In genomic region chr10:44751061-44751460, GRCm38 (mm10) we compare ENCODE assay signal across 30 mouse cellular contexts.
DNase-seq lines count a peak whose midpoint lies in the region; ATAC-seq and TF ChIP-seq lines count a peak whose summit lies in the region.
"Had no signal": no experiment of that assay in that cellular context is flagged by ENCODE, and none has a peak within 500 bp of the region (broad histone marks: within the 10 kb centered on the region; RNA-seq: fewer than 3 reads in every experiment).

No protein-coding gene starts in this region.

- 77% methylated on average over 6 of the region's 6 CpGs for WGBS in intestine, embryonic 16.5 days
- 59% methylated on average over 6 of the region's 6 CpGs for WGBS in kidney, adult 2 months
- 68% methylated on average over 6 of the region's 6 CpGs for WGBS in kidney, embryonic 16.5 days
- 90% methylated on average over 6 of the region's 6 CpGs for WGBS in forebrain, embryonic 12.5 days
- 92% methylated on average over 6 of the region's 6 CpGs for WGBS in forebrain, embryonic 15.5 days

- H3K36me3 ChIP-seq in intestine, embryonic 16.5 days (ENCODE audit: control insufficient read depth, insufficient read depth, low read length): no peaks in the 10 kb centered on the region
- H3K36me3 ChIP-seq in kidney, adult 2 months (ENCODE audit: control insufficient read depth, insufficient read depth, low read length): no peaks in the 10 kb centered on the region
- H3K36me3 ChIP-seq in kidney, embryonic 16.5 days (ENCODE audit: insufficient read depth, low read length): no peaks in the 10 kb centered on the region
- H3K36me3 ChIP-seq in forebrain, embryonic 12.5 days (replicated peaks): no peaks in the 10 kb centered on the region
- H3K36me3 ChIP-seq in forebrain, embryonic 15.5 days: no peaks in the 10 kb centered on the region
- H3K36me3 ChIP-seq: embryonic facial prominence, embryonic 13.5 days; forebrain, embryonic 10.5 days; heart, embryonic 10.5 days; heart, embryonic 15.5 days; limb, embryonic 10.5 days; limb, embryonic 15.5 days; liver, embryonic 15.5 days; lung, embryonic 15.5 days had no signal

- DNase-seq in kidney, adult 2 months: peak; percentile 85
- peak; percentile 47 to 79 for DNase-seq in kidney, postnatal 36 days
- no peak for DNase-seq in c-Kit-positive CD71-positive TER-119-positive erythroid progenitor cells, embryonic 14.5 days (ENCODE audit: low spot score)
- DNase-seq: adrenal gland, postnatal 14 days; cerebellum, adult 18-20 months; cerebellum, postnatal 10 days; forebrain, postnatal 0 days; gastrocnemius, postnatal 10 days; lung, postnatal 36 days; right cerebral cortex, postnatal 25 days; spleen, adult 18-20 months; thymus, adult 18-20 months; thymus, postnatal 25 days had no signal

- H3K9ac ChIP-seq in intestine, embryonic 16.5 days (ENCODE audit: low read depth, low read length): no peak overlapping the region
- no peak overlapping the region for H3K9ac ChIP-seq in kidney, embryonic 16.5 days (replicated peaks; ENCODE audit: low read length)
- H3K9ac ChIP-seq in forebrain, embryonic 12.5 days: no peak overlapping the region
- no peak overlapping the region for H3K9ac ChIP-seq in forebrain, embryonic 15.5 days (replicated peaks)
- H3K9ac ChIP-seq: embryonic facial prominence, embryonic 13.5 days; forebrain, postnatal 0 days; heart, embryonic 15.5 days; limb, embryonic 15.5 days; liver, embryonic 15.5 days; lung, embryonic 15.5 days had no signal

- no peak overlapping the region for H3K4me2 ChIP-seq in intestine, embryonic 16.5 days (ENCODE audit: low read depth, low read length)
- H3K4me2 ChIP-seq in kidney, embryonic 16.5 days (replicated peaks; ENCODE audit: low read depth, low read length): no peak overlapping the region
- no peak overlapping the region for H3K4me2 ChIP-seq in forebrain, embryonic 12.5 days
- no peak overlapping the region for H3K4me2 ChIP-seq in forebrain, embryonic 15.5 days (replicated peaks)
- H3K4me2 ChIP-seq: embryonic facial prominence, embryonic 13.5 days; heart, embryonic 15.5 days; limb, embryonic 15.5 days; liver, embryonic 15.5 days; lung, embryonic 15.5 days; midbrain, embryonic 11.5 days had no signal

- no peak overlapping the region for H3K4me3 ChIP-seq in intestine, embryonic 16.5 days (ENCODE audit: low read length)
- H3K4me3 ChIP-seq in kidney, adult 2 months (ENCODE audit: insufficient read depth, low read depth, low read length): no peak overlapping the region
- H3K4me3 ChIP-seq in kidney, embryonic 16.5 days (ENCODE audit: low read length): no peak overlapping the region
- no peak overlapping the region for H3K4me3 ChIP-seq in forebrain, embryonic 12.5 days (replicated peaks)
- H3K4me3 ChIP-seq in forebrain, embryonic 15.5 days: no peak overlapping the region
- H3K4me3 ChIP-seq: embryonic facial prominence, embryonic 13.5 days; forebrain, embryonic 10.5 days; heart, embryonic 10.5 days; heart, embryonic 15.5 days; limb, embryonic 10.5 days; limb, embryonic 15.5 days; liver, embryonic 15.5 days; lung, embryonic 15.5 days had no signal

- no peak for TF ChIP-seq POLR2A in kidney, adult 2 months (IDR thresholded peaks at IDR 0.05; ENCODE audit: low read depth, low read length)

- ATAC-seq in intestine, embryonic 16.5 days: peak; percentile 26; the same call in 1 of the 2 replicates
- peak; percentile 88 for ATAC-seq in kidney, embryonic 16.5 days (ENCODE audit: low FRiP score, low TSS enrichment)
- ATAC-seq in forebrain, embryonic 12.5 days (ENCODE audit: low FRiP score): no peak
- ATAC-seq in forebrain, embryonic 15.5 days (replicated peaks): no peak
- ATAC-seq: forebrain, postnatal 0 days; hindbrain, embryonic 16.5 days; midbrain, embryonic 16.5 days; Patski had no signal

- no peak for TF ChIP-seq CTCF in kidney, adult 2 months (conservative IDR thresholded peaks at IDR 0.05; ENCODE audit: insufficient read depth, insufficient read length, low read depth, low read length)

- no peak overlapping the region for H3K27ac ChIP-seq in intestine, embryonic 16.5 days (ENCODE audit: low read length)
- no peak overlapping the region for H3K27ac ChIP-seq in kidney, adult 2 months (ENCODE audit: insufficient read depth, low read depth, low read length)
- H3K27ac ChIP-seq in kidney, embryonic 16.5 days (ENCODE audit: low read length): peak overlapping the region; percentile 67; the same call in 1 of the 2 replicates
- H3K27ac ChIP-seq in forebrain, embryonic 12.5 days: no peak overlapping the region
- no peak overlapping the region for H3K27ac ChIP-seq in forebrain, embryonic 15.5 days (replicated peaks)
- H3K27ac ChIP-seq: embryonic facial prominence, embryonic 13.5 days; forebrain, embryonic 10.5 days; heart, embryonic 10.5 days; heart, embryonic 15.5 days; limb, embryonic 10.5 days; limb, embryonic 15.5 days; liver, embryonic 15.5 days; lung, embryonic 15.5 days; stomach, postnatal 0 days had no signal

- no peaks in the 10 kb centered on the region for H3K27me3 ChIP-seq in intestine, embryonic 16.5 days (replicated peaks; ENCODE audit: control insufficient read depth, insufficient read depth, low read length)
- no peaks in the 10 kb centered on the region for H3K27me3 ChIP-seq in kidney, adult 2 months (replicated peaks; ENCODE audit: control insufficient read depth, insufficient read depth, low read length)
- no peaks in the 10 kb centered on the region for H3K27me3 ChIP-seq in kidney, embryonic 16.5 days (ENCODE audit: insufficient read depth, low read length)
- no peaks in the 10 kb centered on the region for H3K27me3 ChIP-seq in forebrain, embryonic 12.5 days
- H3K27me3 ChIP-seq in forebrain, embryonic 15.5 days: no peaks in the 10 kb centered on the region
- H3K27me3 ChIP-seq: embryonic facial prominence, embryonic 13.5 days; limb, embryonic 15.5 days; liver, embryonic 15.5 days; lung, embryonic 15.5 days; Patski had no signal

- 0 out of 2 replicates have a peak, but pooled peaks cover 6% of the 10 kb centered on the region for H3K4me1 ChIP-seq in intestine, embryonic 16.5 days (ENCODE audit: control insufficient read depth, insufficient read depth, low read length)
- no peaks in the 10 kb centered on the region for H3K4me1 ChIP-seq in kidney, adult 2 months (ENCODE audit: control insufficient read depth, insufficient read depth, low read length)
- 0 out of 2 replicates have a peak, but pooled peaks cover 3% of the 10 kb centered on the region for H3K4me1 ChIP-seq in kidney, embryonic 16.5 days (ENCODE audit: insufficient read depth, low read length)
- peaks cover 5% of the 10 kb centered on the region; the same call in 1 of the 2 replicates for H3K4me1 ChIP-seq in forebrain, embryonic 12.5 days
- no peaks in the 10 kb centered on the region; the same call in 1 of the 2 replicates for H3K4me1 ChIP-seq in forebrain, embryonic 15.5 days
- H3K4me1 ChIP-seq: forebrain, embryonic 10.5 days; heart, embryonic 10.5 days; limb, embryonic 15.5 days; liver, embryonic 15.5 days; lung, embryonic 15.5 days had no signal

- no peaks in the 10 kb centered on the region for H3K9me3 ChIP-seq in intestine, embryonic 16.5 days (ENCODE audit: control insufficient read depth, low read length)
- no peaks in the 10 kb centered on the region for H3K9me3 ChIP-seq in kidney, embryonic 16.5 days (ENCODE audit: low read length)
- no peaks in the 10 kb centered on the region for H3K9me3 ChIP-seq in forebrain, embryonic 12.5 days
- no peaks in the 10 kb centered on the region for H3K9me3 ChIP-seq in forebrain, embryonic 15.5 days
- H3K9me3 ChIP-seq: embryonic facial prominence, embryonic 13.5 days; forebrain, embryonic 10.5 days; heart, embryonic 10.5 days; heart, embryonic 15.5 days; limb, embryonic 10.5 days; limb, embryonic 15.5 days; liver, embryonic 15.5 days; lung, embryonic 15.5 days had no signal

Comparison
In these comparisons a context has a peak if more than half of its experiments do, and no peak if none do; other contexts are left out.
1. ATAC-seq: peak in intestine, embryonic 16.5 days (single experiment) and kidney, embryonic 16.5 days (single experiment); none in forebrain, embryonic 12.5 days (single experiment) and forebrain, embryonic 15.5 days (single experiment).